Mouse (Mus musculus) lung, postnatal 4 days (tissue): ENCODE results near the gene Tubb3.

ENCODE experiments used
- DNase-seq, 2 experiments: peaks; one replicate each; pipeline ENCODE4 v3.0.0; 2021

The Tubb3 gene

DNA sequence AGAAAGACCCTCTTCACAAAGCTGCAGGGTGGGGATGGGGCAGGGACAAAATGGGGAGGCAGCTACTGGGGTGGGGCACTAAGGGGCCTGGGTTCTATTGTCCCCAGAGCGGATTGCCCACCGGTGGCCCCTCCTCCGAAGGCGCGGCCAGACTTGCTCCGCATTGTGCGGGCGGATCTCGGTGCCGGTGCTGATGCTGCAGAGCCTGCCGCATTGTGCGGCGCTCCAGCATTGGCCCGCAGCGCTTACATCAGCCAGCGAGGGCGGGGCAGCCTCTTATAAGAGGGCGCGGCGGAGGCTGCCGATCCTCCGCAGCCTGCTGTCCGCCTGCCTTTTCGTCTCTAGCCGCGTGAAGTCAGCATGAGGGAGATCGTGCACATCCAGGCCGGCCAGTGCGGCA is at the start of gene Tubb3:
Gene Tubb3, plus strand, starts transcription at position 179 of the 400 bp plus-strand sequence.
- peak; percentile 38 to 49 for DNase-seq

DNA sequence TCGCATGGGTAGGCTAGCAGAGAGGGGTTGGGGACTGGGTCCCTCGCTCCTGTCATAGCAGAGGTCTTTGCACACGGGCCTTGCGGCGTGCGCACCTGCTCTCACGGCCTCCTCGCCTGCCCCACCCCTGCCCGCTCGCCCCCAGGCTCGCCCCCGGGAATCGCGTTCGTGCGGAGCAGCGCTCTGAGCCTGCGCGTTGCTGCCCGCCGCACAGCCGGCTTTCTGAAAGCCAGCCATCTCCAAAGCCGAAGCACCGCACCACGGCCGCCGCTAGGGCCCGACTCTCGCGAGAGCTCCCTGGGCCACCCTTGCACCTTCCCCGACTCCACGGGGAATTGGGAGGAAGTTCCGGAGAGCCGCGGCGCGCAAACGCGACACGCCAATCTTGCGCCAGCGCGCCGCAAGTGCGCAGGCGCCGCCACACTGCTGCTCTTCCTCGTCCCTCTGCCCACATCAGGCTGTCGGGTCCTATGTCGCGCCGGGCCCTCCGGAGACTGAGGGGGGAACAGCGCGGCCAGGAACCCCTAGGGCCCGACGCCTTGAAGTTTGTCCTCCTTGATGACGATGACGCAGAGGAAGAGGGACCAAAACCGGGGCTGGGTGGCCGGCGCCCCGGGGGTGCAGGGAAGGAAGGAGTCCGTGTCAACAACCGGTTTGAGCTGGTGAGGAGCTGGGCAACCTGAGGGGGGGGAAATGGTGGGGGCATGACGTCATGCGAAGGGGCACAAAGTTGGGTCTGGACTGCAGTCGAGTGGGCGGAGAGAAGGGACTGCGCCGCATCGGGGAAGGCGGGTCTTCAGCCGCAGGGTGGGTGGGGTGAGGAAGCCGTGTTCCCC is 37.6 kb upstream of the Tubb3 start, which contains the start of gene Tcf25:
Gene Tcf25, plus strand, starts transcription at position 351 of the 836 bp plus-strand sequence.
- DNase-seq: peak; percentile 98

GRCm38 (mm10) chr8:123374239-123374578 is 37.0 kb upstream of the Tubb3 start:
- peak; percentile 95 to 97 for DNase-seq

- no peak for DNase-seq
Measured at GRCm38 (mm10) chr8:123375701-123376100, 35.5 kb upstream of the Tubb3 start.

- DNase-seq: no peak
Measured at GRCm38 (mm10) chr8:123376106-123376505, 35.1 kb upstream of the Tubb3 start.

DNA sequence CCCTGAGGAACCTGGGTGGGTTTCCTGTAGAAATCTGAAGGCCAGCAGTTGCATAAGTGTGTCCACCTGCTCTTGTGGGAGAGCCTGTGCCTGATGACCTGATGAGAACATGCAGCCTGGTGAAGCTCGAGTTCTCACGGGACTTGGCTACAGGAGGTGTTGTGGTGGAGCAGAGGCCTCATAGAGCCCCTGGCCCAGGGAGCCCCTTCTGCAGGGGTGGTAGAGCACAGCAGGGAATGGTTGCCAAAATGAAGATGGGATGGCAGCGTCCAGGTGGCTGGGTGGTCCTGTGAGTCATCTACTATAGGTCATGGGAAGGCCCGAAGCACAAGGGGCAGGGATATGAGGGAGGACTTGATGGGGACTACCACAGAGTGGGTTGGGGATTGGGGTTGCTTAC is 29.5 kb upstream of the Tubb3 start:
- DNase-seq: no peak

DNA sequence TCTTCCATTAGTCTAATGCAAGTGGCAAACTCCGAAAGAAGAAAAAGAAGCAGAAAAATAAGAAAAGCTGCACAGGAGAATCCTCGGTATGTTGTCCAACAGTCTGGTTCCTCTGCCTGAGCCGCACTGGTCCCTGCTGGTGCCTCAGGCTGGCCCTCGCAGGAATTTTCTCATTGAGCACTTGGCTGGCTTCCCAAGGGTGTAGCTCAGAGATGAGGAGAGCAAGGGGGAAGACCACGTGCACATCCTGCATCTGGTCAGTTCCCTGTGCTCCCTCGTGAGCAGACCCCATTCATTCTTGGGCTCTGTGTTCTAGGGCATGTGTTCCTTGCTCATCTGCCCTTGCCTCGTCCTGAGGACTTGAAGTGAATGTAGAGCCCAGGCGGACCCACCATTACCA is 28.7 kb upstream of the Tubb3 start:
- no peak for DNase-seq

DNA sequence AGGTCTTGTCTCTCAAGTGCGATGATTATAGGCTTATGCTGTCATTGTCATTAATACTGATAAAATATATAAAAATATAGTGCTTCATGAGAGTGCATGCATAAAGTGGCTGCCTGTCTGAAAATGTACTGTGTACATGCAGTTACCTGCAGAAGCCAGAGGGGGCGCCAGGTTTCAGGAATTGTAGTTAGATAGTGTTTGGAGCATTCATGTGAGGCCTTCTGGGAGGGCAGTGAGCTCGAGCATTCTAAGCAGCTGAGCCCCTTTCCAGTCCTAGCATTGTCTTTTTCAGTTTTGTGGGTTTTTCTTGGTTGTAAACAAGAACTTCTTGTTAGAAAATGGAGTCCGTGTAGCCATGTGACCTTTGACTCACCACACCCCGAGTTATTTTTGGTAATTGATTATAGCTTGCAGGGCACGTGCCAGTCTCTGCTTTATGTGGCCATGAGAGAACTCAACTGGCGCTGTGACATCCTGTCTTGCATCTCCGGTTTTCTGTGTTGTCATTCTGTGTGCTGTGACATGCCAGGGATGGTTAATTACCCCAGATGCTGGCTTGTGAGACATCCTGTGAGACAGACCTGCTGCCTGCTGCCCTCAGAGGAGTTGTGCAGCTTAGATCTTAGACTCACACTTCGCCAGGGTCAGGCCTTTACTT is 26.2 kb upstream of the Tubb3 start:
- DNase-seq: peak in 1 of 2 experiments; percentile 41

- no peak for DNase-seq
Measured at GRCm38 (mm10) chr8:123387041-123387440, 24.2 kb upstream of the Tubb3 start.

- DNase-seq: no peak
Measured at GRCm38 (mm10) chr8:123387801-123388200, 23.4 kb upstream of the Tubb3 start.

- no peak for DNase-seq
Measured at GRCm38 (mm10) chr8:123389026-123389425, 22.2 kb upstream of the Tubb3 start.

DNA sequence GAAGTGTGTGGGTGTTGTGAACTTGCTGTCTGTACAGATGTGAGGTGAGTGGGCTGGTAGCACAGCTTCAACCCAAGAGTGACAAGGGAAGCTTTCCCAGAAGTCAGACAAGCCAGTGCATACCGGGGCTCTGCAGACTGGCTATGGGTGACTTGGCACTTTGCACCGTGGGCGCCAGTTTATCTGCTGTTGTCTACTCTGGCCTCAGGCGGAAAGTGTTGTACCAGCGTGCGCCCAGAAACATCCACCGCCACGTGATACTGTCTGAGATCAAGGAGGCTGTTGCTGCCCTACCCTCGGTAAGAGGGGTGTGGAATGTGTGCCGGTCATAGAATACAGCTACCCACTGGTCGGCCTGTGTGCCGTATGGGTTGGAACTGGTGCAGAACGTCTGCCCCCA is 12.9 kb upstream of the Tubb3 start:
- no peak for DNase-seq

GRCm38 (mm10) chr8:123401936-123402335 is 9.3 kb upstream of the Tubb3 start:
- no peak for DNase-seq

DNA sequence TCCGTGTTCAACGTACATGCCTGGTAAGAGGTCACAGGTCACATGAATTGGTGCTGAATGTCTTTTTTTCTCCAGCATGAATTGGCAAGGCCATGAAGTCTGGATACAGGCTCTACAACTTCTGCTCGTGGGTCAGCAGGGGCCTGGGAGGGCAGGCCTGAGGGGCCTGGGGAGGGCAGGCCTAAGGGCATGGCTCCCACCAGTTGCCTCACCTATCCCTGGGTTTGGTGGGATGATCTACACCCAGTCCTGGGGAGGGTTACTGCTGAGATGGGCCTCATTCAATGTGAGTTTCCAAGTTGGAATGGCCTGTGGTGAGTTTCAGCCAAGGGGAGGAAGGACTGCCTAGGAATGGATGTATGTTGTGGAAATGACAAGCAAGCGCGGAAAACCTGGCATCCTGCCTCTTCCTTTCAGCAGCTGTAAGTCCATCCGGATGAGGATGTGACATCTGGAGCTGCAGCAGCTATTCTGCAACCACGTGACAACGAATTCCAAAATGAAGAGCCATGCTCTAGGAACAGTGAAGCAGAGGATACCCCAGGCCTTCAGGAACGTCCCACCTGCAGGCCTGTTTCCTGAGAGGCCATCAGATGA is 8.4 kb upstream of the Tubb3 start:
- DNase-seq: no peak

GRCm38 (mm10) chr8:123404521-123404920 is 6.7 kb upstream of the Tubb3 start:
- no peak for DNase-seq

- DNase-seq: peak; percentile 61 to 76
Measured at GRCm38 (mm10) chr8:123406786-123407185, 4.4 kb upstream of the Tubb3 start, which contains the start of gene Mc1r. TSS of gene Mc1r (plus strand) at chr8:123407107.

GRCm38 (mm10) chr8:123407612-123408011 is 3.6 kb upstream of the Tubb3 start:
- no peak for DNase-seq

GRCm38 (mm10) chr8:123408586-123409544 is 2.4 kb upstream of the Tubb3 start:
- DNase-seq: no peak

DNA sequence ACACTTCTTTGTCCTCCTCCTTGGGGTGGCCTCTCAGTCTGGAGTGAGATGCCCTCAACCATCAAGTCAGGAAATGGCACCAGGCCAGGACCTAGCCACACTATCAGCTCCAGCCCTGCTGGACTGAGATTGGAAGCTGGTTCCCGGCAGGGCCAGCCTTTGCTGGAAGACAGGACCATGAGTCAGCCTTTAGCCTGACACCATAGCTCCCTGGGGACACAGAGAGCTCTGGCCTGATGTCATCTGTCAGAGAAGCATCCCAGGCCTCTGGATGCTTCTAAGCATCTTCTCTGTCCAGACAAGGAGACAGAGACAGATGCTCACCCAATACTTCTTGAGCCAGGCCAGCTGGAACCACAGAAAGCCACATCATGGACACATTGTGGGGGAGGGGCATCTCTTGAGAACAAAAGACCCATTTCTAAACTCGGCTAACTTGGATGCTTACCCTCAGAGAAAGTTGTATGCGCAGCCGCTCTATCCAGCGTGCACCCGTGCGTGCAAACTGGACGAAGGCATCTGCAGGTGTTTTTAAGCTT is 1.1 kb upstream of the Tubb3 start:
- no peak for DNase-seq

GRCm38 (mm10) chr8:123410788-123411187 is 436 bp upstream of the Tubb3 start:
- DNase-seq: no peak

DNA sequence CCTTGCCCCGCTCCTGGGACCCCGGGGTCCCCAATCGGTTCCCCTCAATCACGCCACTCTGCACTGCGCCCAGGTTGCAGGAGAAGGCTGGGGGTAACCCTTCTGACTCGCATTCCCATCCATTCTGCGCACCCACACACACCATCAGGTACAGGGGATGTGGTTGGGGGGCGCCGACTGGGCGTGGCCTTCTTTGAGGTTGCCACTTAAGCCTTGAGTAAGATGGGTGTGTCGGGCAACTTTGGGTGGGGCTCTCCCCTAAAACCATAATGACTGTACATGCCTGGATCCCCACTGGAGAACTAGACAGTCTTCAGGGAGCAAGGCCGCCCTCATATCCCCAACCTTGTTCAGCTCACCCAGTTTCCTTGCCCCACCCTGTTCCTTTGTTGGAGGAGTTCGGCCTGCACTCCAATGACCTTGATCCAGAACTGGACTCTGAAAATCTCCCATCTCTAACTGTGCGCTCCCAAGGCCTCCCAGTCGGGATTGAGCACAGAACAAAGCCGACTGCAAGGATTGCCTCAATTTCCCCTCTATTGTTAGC is 630 bp downstream of the Tubb3 start:
- no peak for DNase-seq

- no peak for DNase-seq
Measured at GRCm38 (mm10) chr8:123412560-123413170, 1.4 kb downstream of the Tubb3 start.
